Mouse (Mus musculus): ENCODE data around the gene Cenpa. TPM values are rescaled to one million over a fixed set of nuclear protein-coding genes. Genes with fewer than 3 reads are reported as not detected.

Gene Cenpa
- total RNA-seq, 2 experiments from 2014 or later = 3.7 to 7.1 TPM

GRCm38 (mm10) chr5:30625379-30625778 is 41.2 kb upstream of the Cenpa start:
- no peak overlapping the region for H3K4me3 ChIP-seq
- DNase-seq (ENCODE audit: low spot score in 2 of 2) = no peak
- no peak overlapping the region for H3K27ac ChIP-seq
- TF ChIP-seq CTCF (conservative IDR thresholded peaks at IDR 0.05) = no peak

DNA sequence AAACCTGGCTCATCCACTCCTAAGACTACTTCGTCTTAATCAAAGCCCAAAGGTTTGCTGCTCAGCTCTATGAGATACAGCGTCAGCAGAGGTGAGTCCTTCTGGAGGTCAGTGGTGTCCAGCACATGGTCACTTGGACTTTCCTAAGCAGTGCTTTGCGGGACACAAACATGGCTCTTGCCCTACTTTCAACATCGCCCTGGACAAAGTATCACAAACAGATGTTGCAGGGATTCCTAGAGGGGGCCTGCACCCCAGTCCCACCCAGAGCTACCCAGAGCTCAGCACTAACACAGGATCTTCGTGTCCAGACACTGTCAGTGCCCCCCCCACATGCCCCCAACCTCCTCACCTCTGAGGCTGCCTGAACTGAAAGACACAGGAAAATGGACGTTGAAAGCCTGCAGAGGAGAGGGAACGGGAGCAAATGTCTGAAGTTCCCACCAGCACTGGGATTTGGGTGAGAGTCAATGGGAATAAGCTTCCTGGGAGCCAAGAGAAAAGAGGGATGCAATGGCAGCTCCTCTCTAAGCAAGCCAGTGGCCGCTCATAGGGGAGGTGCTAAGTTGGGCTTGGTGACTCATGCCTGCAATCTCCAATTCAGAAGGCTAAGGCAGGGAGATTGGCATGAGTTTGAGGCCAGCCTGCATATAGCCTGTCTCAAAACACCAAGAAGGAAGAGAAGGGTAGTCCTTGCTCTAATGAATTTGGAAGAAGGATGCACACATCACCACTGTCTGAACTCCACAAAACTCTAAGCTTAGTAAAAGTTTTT is 40.1 kb upstream of the Cenpa start:
- no peak for DNase-seq (ENCODE audit: low spot score in 2 of 2)
- Histone ChIP-seq H3K27ac (no peak overlapping the region), H3K4me3 (no peak overlapping the region)
- no peak for TF ChIP-seq CTCF (conservative IDR thresholded peaks at IDR 0.05)

GRCm38 (mm10) chr5:30628511-30628910 is 38.1 kb upstream of the Cenpa start:
- TF ChIP-seq CTCF (conservative IDR thresholded peaks at IDR 0.05) = no peak
- no peak overlapping the region for H3K4me3 ChIP-seq
- H3K27ac ChIP-seq = no peak overlapping the region

DNA sequence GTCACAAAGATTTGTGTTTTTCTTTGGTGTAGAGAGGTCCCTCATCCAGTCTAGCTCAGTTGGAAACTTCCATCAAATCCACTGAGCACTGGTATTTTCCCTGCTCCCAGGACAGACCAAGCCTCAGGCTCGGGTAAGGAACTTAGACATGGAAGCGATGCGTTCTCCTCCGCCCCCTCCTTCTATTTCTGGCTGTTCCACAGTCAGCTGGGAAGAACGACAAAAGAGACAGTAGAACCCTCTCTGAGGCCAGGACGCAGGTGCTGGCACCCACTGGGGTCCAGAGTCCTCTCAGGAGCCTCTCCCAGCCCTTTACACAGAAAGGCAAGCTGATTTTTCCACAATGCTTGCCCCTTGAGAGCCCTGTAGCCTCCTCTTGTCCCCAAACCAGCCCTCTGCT is 36.2 kb upstream of the Cenpa start:
- no peak overlapping the region for H3K4me3 ChIP-seq
- no peak overlapping the region for H3K27ac ChIP-seq
- no peak for DNase-seq (ENCODE audit: low spot score in 2 of 2)
- no peak for TF ChIP-seq CTCF (conservative IDR thresholded peaks at IDR 0.05)

More at GRCm38 (mm10) chr5:30628511-30628910, 38.1 kb upstream of the Cenpa start:
- DNase-seq (ENCODE audit: low spot score in 2 of 2) = no peak

DNA sequence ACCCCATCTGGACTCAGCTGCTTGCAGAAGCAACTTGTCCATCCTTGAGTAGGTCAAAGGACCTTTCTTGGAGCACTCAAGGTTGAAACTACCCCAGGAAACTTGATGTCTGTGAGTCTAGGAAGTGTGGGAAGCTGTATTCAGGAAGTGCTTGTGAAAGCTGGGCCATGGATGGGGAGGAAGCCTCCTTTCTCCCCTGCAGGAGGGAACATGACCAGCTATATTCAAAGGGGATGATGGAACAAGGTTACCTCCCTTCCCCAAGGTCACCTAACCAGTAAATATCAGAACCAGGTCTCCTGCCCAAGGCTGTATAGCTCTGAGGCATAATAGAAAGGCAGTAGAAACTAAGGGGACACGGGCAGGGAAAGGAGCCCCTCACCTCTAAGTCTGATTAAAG is 34.4 kb upstream of the Cenpa start:
- TF ChIP-seq CTCF (conservative IDR thresholded peaks at IDR 0.05) = no peak
- no peak overlapping the region for H3K27ac ChIP-seq
- no peak for DNase-seq (ENCODE audit: low spot score in 2 of 2)

GRCm38 (mm10) chr5:30636994-30637393 is 29.6 kb upstream of the Cenpa start:
- no peak overlapping the region for H3K4me3 ChIP-seq
- no peak for TF ChIP-seq CTCF (conservative IDR thresholded peaks at IDR 0.05)
- DNase-seq (ENCODE audit: low spot score in 2 of 2) = no peak
- H3K27ac ChIP-seq = no peak overlapping the region

More for the DNA sequence above, 34.4 kb upstream of the Cenpa start:
- H3K4me3 ChIP-seq = no peak overlapping the region

- peak; percentile 72 to 79 for DNase-seq (ENCODE audit: low spot score in 2 of 2)
- TF ChIP-seq CTCF (conservative IDR thresholded peaks at IDR 0.05) = peak; percentile 93
- H3K27ac ChIP-seq = no peak overlapping the region
- no peak overlapping the region for H3K4me3 ChIP-seq
Observed at GRCm38 (mm10) chr5:30638041-30638440, 28.5 kb upstream of the Cenpa start.

DNA sequence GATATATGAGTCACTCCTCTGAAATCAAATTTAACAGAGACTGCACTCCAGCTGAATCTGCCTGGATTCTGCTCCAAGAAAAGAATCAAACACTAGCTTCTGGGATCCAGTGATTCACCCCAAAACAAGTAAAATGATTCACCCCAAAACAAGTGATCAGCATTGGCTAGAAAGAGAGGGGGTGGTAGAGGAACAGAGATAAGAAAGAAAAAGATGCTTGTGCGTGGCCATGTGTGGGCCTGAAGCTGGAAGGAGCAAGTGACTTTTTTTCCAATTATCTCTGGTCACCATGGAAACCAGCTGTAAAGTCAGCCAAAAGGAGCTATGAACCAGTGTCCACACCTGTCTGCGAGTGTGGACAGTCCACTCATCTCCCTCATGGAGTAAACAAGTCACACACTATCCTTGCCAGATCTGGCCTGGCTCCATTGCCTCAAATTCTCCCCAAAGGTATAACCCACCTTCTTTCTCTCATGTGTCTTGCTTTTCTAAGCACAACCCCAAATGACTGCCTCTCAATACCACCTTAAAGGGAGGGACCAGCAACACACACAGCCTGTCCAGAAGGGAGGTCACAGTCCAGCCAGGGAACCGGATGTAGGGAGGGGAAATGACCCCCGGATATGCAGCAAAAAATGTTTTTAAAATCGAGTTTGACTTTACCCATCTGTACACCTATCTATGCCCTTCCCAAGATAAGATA is 22.9 kb upstream of the Cenpa start:
- DNase-seq (ENCODE audit: low spot score in 2 of 2) = peak in 1 of 2 experiments; percentile 74
- H3K27ac ChIP-seq = peak overlapping the region; percentile 73
- no peak overlapping the region for H3K4me3 ChIP-seq
- TF ChIP-seq CTCF (conservative IDR thresholded peaks at IDR 0.05) = no peak

GRCm38 (mm10) chr5:30646036-30646435 is 20.5 kb upstream of the Cenpa start:
- TF ChIP-seq CTCF (conservative IDR thresholded peaks at IDR 0.05) = no peak
- no peak for DNase-seq (ENCODE audit: low spot score in 2 of 2)
- no peak overlapping the region for H3K4me3 ChIP-seq
- no peak overlapping the region for H3K27ac ChIP-seq

DNA sequence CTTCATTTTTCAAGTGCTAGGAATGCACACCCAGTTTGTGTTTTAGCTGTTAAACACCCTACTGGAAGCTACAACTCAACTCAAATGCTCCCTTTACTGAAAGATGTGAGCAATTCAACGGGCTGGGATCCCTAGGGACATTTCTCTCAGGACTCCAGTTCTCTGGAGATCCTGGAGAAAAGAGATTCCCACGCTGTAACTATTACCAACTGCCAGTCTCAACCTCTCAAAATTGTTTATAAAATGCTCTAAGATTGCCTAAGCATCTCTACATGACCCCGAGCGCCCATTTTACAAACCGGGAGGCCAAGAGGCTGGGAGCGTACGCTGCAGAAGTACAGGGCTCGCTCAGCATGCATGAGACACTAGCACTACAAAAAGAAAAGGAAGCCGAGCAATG is 19.2 kb upstream of the Cenpa start:
- H3K4me3 ChIP-seq = peak overlapping the region; percentile 82
- TF ChIP-seq CTCF (conservative IDR thresholded peaks at IDR 0.05) = no peak
- DNase-seq (ENCODE audit: low spot score in 2 of 2) = no peak
- H3K27ac ChIP-seq = peak overlapping the region; percentile 94

DNA sequence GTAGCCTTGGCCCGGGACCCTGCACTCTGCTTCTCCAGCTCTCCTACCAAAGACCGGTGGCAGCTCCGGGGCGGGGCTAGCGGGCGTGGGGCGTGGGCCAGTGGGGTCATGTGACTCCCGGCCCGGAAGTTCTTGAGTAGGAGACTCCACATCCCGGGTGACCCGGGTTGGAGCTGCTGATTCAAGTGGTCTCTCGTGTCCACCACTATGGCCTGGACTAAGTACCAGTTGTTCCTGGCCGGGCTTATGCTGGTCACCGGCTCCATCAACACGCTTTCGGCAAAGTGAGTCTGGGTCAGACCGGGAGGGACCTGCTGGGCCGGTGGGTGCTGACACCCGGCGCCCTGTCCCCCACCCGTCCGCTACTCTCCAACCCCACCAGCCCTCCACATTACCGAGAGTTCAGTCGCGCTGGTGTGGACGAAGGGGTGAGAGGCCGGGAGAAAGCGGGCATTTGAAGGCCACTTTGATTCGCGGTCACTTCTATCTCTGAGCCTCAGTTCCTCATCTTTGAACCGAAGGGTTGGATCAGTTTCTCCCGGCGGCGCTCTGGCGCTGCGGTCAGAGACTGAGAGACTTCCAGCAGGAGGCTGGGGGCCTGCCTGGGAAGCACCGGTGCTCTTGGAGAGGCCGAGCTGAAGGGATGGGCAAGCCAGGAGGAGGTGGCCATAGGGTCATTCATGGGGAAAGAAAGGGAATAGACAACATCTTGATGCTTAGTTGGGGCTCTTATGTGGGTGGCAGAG is 18.6 kb upstream of the Cenpa start, which contains the start of gene Slc35f6:
Gene Slc35f6 (plus strand): TSS at position 119 of the 746 bp plus-strand sequence.
- peak within 1 kb of the TSS; percentile 94 for H3K27ac ChIP-seq
- DNase-seq (ENCODE audit: low spot score in 2 of 2) = peak; percentile 91 to 93
- TF ChIP-seq CTCF (conservative IDR thresholded peaks at IDR 0.05) = no peak
- H3K4me3 ChIP-seq = peak within 1 kb of the TSS; percentile 82

GRCm38 (mm10) chr5:30649558-30649957 is 17.0 kb upstream of the Cenpa start:
- DNase-seq (ENCODE audit: low spot score in 2 of 2) = no peak
- H3K27ac ChIP-seq = no peak overlapping the region
- H3K4me3 ChIP-seq = no peak overlapping the region
- no peak for TF ChIP-seq CTCF (conservative IDR thresholded peaks at IDR 0.05)

GRCm38 (mm10) chr5:30650756-30651155 is 15.8 kb upstream of the Cenpa start:
- TF ChIP-seq CTCF (conservative IDR thresholded peaks at IDR 0.05) = no peak
- H3K27ac ChIP-seq = no peak overlapping the region
- no peak overlapping the region for H3K4me3 ChIP-seq
- no peak for DNase-seq (ENCODE audit: low spot score in 2 of 2)

Measured in layer of hippocampus, adult 2 months (tissue).